Mouse (Mus musculus): ENCODE data around the gene H13.
A peak's percentile ranks its signal among the peaks of the same experiment; 100 is the strongest.

The H13 gene

DNA sequence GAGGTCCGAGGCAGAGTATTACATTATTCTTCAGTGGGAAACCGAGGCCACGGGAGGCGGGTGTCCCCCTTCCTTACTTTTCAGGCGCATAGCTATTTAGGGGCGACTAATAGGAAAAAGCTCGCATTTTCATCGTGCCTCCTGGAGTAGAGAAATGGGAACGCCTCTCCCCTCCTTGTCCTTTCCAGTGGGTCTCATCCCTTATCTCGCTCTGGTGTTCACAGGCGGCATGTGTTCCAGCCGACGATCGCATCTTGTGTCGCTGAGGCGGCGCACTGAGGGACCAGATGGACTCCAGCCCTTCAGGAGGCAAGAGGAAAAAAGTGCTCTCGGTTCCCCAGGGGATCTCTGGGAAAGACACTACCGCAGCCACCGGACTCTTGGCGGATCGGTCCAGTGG is 67.5 kb downstream of the H13 start:
- DNase-seq, result no peak

DNA sequence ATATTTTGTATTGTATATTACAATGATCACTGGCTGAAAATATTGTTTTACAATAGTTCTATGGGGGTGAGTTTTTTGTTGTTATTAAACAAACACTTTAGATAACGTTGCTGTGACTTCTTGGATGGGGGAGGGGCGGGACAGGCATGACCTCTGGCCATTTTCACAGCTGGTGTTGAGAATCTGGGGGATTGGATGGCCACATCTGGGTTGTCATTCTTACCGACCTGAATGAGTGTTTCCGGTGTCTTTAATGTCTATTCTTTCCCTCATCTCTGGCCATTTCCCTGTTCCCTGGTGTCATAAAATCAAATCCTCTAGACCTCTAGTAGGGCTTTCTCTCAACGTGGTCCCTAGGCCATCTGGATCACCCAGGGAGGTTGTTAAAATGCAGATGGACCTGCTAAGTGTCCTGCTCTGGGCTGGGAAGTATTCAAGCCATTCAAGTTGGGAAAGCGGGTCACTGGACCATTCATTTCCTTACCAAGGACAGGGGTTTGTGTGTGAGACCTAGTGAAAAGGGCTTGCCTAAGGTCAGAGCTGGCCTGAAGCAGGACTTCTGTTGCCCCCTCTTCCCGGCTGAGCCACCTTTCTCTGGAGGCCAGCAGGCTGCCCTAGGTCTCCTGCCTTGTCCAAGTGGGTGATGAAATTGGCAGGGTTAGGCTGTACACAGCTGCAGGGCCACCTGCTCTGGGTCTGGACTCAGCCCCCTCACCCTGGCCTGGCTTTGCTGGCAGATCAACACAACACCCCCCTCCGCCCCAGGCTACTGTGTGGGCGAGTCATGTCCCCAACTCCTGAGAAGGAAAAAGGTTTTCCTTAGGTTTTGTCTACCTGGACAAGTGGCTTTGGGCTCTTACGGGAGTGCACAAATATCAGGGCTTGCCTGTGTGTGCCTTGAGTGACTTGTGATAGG is 68.3 kb downstream of the H13 start:
- DNase-seq, result no peak

DNA sequence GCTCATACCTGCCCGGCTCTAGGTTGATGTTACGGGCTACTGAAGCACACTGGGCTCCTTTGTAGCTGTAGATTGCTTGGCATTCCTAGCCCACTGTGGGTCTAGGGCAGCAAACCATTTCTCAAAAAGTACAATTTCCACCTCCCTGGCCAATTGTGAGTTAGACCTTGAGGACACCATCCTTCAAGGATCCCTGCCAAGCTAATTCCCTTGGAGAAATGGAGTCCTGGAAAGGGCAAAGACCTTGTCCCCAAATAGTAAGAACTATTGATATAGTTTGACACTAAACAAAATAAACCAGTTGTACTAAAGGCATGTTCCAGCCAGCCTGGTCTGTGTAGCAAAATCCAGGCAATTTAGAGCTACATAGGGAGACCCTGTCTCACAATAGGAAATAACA is 69.1 kb downstream of the H13 start:
- DNase-seq, result no peak

DNA sequence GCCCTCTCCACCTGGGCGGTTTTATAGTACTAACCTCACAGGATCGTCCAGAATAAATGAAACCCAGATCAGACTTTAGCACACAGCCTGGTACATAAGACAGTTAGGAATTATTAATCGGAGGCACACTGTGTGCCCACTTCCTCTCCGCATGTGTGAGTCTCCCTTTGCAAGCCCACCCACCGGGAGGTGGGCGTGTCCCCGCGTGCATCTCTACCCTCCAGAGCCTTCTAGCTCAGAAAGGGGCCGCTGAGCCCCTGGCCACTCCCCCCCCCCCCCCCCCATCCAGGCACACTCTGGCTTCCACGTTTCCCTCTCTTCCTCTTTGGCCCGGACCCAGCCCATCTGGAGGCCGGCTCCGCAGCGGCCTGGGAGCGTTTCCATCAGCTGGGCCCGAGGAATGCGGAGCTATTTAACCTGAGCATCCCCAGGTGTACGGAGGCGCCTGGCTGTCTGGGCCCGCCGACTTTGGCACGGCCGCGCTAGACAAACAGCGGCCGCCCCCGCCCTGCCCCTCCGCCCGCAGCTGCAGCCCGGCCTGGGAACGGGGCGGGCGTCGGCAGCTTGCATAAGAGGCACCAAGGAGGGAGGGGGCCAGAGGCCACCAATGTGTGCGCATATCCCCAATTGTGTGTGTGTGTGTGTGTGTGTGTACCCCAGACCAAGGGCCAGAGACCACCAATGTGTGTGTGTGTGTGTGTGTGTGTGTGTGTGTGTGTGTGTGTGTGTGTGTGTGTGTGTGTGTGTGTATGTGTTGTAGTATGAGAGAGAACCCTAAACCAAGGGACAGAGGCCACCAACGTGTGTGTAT is 70.0 kb downstream of the H13 start:
- DNase-seq, result peak; percentile 41 to 60

DNA sequence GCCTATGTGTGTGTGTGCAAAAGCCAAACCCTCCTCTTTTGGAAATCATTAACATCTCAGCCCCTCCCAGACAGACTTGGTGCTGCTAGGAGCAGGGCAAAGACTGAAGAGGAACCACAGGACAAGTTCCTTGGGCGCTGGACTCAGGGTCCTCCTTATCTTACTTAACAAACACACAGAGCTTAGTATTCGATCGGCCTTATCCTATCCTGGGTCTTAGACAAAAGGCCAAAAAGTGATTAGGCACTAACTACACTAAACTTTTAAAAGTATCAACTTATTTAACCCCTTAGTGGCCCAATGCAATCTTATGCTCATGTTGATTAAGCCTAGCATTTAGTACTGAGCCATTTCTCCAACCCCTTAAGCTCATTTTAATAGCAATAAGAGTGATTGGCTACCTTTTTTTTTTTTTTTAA is 70.6 kb downstream of the H13 start:
- DNase-seq, result no peak

DNA sequence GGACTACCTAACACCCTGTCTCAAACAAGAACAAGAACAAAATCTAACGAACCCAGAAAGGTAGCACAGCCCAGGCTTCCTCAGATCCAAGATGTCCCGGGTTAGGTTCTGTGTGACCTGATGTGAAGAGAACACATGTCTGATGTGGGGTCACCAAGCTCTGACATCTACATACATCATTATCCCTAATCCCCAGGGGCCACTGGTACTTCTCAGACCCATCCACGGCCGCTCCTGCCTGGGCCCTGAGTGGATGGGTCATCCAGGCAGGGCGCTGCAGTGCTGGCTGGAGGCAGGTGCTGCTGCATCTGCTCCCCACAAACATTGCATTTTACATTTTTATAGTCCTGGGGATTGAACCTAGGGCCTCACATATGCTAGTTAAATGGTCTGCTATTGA is 71.2 kb downstream of the H13 start:
- no peak for DNase-seq

DNA sequence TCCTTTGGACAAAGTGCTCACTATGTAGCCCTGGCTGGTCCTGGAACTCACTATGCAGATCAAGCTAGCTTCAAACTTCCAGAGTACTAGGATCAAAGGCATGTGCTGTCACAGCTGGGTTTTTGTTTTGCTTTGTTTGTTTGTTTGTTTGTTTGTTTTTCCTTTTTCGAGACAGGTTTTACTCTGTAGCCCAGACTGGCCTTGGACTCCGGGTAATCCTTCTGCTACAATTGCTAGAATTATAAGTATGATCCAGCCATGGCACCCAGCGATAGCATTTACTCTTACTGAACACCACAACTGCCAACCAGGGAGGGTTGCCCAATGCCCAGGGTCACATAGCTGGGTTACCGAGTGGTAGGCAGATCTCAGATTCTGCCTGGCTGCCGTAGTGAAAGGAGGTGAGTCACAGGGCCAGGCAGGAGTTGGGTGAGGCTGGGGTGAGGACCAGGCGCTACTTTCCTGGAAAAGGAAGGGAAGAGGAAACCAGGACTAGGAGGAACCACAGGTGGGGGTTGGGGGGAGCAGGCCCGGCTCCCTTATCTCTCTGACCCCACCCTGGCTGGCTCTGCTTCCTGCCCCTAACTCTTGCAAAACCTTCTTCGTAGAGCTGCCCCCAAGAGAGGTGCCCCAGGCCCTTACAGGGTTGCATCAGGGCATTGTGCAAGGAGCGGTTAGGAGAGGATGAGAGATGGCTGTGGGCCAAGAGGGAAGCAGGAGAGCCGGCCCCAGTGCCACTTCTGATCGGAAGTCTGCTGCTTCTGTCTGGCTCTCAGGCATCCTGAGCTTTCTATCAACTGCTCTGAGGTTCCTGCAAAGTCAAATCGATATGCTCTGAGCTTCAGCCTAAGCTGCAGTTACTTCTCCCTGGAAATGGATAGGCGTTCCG is 72.1 kb downstream of the H13 start:
- DNase-seq, result peak in 1 of 2 experiments; percentile 20

DNA sequence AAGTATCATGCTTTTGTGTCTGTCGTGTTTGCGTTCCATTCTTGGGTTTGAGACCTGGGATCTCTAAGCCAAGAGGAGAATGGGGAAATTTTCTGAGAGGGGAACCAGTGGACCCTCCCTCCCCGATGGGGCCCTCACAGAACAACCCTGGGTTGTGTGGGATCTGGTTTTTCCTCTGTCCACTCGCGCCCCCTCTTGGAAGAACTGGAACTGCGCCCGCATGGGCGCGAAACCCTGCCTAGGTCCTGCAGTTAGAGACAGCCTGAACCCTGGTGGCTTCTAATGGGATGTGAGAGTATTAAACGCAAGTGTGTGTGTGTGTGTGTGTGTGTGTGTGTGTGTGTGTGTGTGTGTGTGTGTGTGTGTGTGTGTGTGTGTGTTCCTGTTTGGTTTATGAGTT is 73.2 kb downstream of the H13 start:
- peak; percentile 63 to 66 for DNase-seq

DNA sequence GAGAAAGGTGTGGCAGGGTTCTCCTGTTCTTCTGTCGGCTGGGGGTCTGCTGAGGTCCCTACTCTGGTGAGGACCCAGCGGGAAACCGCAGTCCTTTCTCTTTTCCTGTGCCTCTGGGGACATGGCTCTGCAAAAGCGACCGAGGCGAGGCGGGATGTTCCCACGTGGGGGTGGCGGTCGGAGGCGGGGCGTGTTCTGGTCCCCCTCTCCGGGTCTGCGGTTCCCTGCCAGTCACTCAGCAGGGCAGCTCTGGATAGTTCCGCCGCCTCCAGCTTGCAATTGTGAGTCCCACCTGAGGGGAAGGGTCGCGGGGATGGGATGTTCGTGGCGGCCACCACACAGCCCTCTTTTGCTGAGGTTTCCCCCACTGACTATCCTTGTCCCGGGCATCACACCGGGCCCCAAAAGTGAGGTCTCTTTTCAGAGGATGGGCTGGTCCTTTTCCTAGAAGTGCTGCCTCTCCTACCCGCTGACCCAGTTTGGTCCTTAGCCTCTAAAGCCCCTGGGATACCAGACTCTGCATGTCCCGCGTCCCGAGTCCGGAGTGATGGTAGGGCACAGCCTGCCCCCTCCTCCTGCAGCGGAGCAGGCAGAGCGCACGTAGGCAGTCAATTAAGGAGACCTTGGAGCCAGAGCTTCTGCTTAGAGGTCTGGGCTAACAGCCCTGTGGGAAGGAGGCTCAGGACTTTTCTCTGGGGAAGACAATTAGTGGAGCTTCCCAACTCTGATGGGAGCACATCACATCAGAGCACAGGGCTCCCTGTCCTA is 84.9 kb downstream of the H13 start, which contains the start of gene Cox4i2:
Gene Cox4i2, plus strand, starts transcription at position 230 of the 768 bp plus-strand sequence.
- DNase-seq, result peak; percentile 47 to 60

DNA sequence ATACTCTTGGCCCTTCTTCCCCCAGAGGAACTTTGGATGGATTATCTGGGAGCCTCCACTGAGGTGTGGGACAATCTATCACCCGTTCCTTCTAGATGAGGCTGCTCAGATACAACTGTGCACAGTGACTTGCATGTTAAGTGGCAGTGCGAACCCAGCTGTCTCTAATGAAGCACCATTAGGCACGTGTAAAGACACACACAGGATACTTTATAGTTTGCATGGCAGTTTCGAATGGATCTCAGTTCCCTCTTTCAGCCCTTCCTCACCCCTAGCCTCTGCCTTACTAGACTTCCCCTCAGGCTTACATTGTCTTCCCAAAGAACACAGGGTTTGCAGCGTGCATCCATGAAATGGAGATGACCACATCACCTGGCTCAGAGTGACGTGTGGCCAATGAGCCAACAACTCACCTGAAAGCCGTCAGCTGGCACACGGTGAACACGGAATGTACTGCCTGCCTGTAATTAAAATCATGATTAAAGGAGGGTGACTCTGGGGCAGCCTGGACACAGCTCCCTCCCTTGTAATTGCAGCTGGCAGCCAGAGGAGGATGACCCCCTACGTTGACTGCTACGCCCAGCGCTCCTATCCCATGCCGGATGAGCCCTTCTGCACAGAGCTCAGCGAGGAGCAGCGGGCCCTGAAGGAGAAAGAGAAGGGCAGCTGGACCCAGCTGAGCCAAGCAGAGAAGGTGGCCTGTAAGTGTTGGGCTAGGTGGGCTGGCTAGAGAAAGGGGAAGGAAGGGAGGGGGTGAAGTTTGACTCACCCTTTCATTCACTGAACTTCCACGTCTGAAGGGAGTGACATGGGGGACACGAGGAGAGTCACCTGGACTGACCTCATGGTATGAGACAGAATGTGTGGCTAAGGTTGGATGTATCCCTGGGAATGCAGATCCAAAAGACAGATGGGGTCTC is 87.5 kb downstream of the H13 start:
- DNase-seq, result no peak

DNA sequence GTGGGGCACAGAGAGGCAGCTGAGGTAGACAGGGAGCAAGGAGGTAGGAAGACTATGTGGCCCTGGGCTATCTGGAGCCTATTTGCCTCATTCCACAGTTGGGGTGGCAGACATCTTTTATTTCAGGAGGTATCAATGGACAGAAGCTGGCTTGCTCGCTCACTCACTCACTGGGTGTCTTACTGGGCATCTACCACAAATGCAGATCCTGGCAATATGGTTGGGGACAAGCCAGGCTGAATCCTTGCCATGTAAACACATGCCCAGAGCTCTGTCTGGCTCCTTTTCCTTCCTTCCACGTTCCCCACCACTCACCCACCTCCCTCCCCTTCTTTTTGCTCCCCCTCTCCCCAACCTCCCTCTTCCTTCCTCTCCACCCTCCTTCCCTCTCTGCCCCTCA is 88.2 kb downstream of the H13 start:
- no peak for DNase-seq
